Mouse (Mus musculus): ENCODE measurements at regions not wholly inside any gene's neighbourhood (a gene's known extent, or its start where the extent isn't known, plus 50 kb on each side); places are given as distances from the start of the nearest gene placed in this dataset.
A peak's percentile ranks its signal among the peaks of the same experiment; 100 is the strongest.

DNA sequence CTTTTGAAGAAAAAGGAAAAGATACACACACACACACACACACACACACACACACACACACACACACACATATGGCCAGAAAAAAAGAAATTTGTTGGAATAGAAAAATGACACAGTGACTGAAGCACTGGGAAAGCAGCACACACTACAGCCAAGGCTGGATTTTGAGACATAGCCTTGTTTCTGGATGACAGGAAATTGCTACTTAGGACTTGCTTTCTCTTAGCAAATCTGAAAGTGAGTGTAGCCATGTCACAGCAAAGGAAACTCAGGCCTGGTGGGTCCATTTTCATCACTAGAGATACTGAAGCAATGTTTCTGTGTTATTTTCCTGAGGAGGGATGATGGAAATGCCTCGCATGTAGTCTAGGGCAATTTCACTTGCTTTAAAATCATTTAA lies 271.3 kb upstream of the Gpc5 start:
- H3K4me2 ChIP-seq (ENCODE audit: low read length), result peak overlapping the region; percentile 12; the same call in 1 of the 2 replicates
- no peaks in the 10 kb centered on the region for H3K27me3 ChIP-seq (ENCODE audit: control insufficient read depth, insufficient read depth, low read length)
- no peak overlapping the region for H3K9ac ChIP-seq (ENCODE audit: low read length)
- H3K36me3 ChIP-seq (ENCODE audit: control insufficient read depth, insufficient read depth, low read length), result no peaks in the 10 kb centered on the region
- peak overlapping the region; percentile 8 to 40; a peak in 2 of 4 replicates for H3K27ac ChIP-seq (replicated peaks in 1 of 2; ENCODE audit: control insufficient read depth in 1 of 2, insufficient read depth in 1 of 2, low read depth in 2 of 2, low read length in 2 of 2)
- no peaks in the 10 kb centered on the region for H3K9me3 ChIP-seq (ENCODE audit: control insufficient read depth, low read length)
- WGBS, result 8% methylated on average over 1 of the region's 1 CpGs
- H3K4me1 ChIP-seq (ENCODE audit: control insufficient read depth in 2 of 2, insufficient read depth in 2 of 2, low read length in 2 of 2), result peaks cover 4 to 8% of the 10 kb centered on the region in 2 experiments
- H3K4me3 ChIP-seq (ENCODE audit: control insufficient read depth in 1 of 2, insufficient read depth in 1 of 2, low read depth in 1 of 2, low read length in 2 of 2), result no peak overlapping the region
- ATAC-seq (ENCODE audit: insufficient number of reproducible peaks, insufficient read depth, low FRiP score, low read depth), result no peak

DNA sequence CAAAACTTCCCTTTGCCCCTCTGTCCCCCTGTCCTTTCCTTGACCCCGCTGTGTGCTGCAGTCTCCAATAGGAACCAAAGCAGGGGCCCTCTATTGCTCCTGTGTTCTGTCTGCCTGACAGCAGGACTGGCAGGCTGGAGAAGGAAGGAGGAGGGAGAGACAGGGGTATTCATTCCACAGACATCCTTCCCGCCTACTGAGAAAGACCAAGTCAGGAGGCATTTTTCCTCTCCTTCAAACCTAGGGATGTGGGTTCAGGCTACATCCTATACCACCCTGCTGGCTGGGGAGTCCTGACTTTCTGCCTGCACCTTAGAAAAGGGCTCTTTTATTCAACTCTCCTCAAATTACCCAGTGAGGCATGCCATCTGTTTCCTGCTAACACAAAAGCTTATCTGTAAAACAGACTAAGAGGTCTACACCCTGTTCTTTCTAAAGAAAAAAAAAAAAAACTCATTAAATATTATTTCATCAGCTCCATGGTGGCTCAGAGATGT lies 270.9 kb upstream of the Gpc5 start:
- peak; percentile 64 for ATAC-seq (ENCODE audit: insufficient number of reproducible peaks, insufficient read depth, low FRiP score, low read depth)
- WGBS, result 3% methylated on average over 2 of the region's 2 CpGs

GRCm38 (mm10) chr14:114821672-114822071 lies 270.3 kb upstream of the Gpc5 start:
- Histone ChIP-seq H3K27ac (replicated peaks in 1 of 2; ENCODE audit: control insufficient read depth in 1 of 2, insufficient read depth in 1 of 2, low read depth in 2 of 2, low read length in 2 of 2) (no peak overlapping the region), H3K4me1 (ENCODE audit: control insufficient read depth in 2 of 2, insufficient read depth in 2 of 2, low read length in 2 of 2) (peaks cover 4 to 8% of the 10 kb centered on the region in 2 experiments)

More for the DNA sequence above, 270.9 kb upstream of the Gpc5 start:
- peak overlapping the region; percentile 26 to 40; a peak in 2 of 4 replicates for H3K27ac ChIP-seq (replicated peaks in 1 of 2; ENCODE audit: control insufficient read depth in 1 of 2, insufficient read depth in 1 of 2, low read depth in 2 of 2, low read length in 2 of 2)
- H3K4me3 ChIP-seq (ENCODE audit: control insufficient read depth in 1 of 2, insufficient read depth in 1 of 2, low read depth in 1 of 2, low read length in 2 of 2), result no peak overlapping the region
- no peaks in the 10 kb centered on the region for H3K36me3 ChIP-seq (ENCODE audit: control insufficient read depth, insufficient read depth, low read length)
- no peaks in the 10 kb centered on the region for H3K9me3 ChIP-seq (ENCODE audit: control insufficient read depth, low read length)
- H3K27me3 ChIP-seq (ENCODE audit: control insufficient read depth, insufficient read depth, low read length), result no peaks in the 10 kb centered on the region
- H3K4me2 ChIP-seq (ENCODE audit: low read length), result peak overlapping the region; percentile 12; the same call in 1 of the 2 replicates
- H3K9ac ChIP-seq (ENCODE audit: low read length), result no peak overlapping the region
- peaks cover 4 to 8% of the 10 kb centered on the region in 2 experiments for H3K4me1 ChIP-seq (ENCODE audit: control insufficient read depth in 2 of 2, insufficient read depth in 2 of 2, low read length in 2 of 2)

DNA sequence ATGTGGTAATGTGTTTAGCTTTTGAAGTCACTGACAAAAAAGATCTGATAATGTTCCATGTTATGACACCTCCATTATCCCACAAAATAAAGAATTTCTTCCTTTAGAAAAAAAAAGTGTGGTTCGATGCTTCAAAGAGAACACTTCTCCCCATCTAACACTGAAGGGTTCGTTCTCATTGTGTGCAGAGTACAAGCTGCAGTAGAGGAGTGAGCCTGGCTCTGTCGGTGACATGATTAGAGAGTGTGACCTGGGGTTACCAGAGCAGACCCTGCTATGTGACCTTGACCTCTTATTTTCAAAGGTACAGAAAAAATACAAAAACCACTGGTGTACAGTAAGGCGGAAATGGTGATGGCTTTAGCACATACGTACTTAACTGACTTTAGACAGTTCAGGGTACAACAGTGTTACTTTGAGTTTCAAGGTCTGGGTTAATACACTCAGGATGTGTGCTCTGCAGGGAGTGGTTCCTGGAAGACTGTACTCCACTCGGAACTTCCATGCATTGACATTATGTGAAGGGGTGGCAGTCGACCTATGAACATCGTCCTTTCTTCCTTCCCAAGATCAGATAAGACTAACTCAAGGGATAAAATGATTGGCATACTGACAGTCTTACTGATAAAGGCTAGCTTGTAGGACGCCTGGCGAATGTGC lies 265.2 kb upstream of the Gpc5 start:
- H3K4me2 ChIP-seq (ENCODE audit: low read length), result no peak overlapping the region
- 35% methylated on average over 10 of the region's 10 CpGs for WGBS
- no peak for ATAC-seq (ENCODE audit: insufficient number of reproducible peaks, insufficient read depth, low FRiP score, low read depth)

More at GRCm38 (mm10) chr14:114821672-114822071, 270.3 kb upstream of the Gpc5 start:
- 89% methylated on average over 5 of the region's 5 CpGs for WGBS
- no peak overlapping the region for H3K4me3 ChIP-seq (ENCODE audit: control insufficient read depth in 1 of 2, insufficient read depth in 1 of 2, low read depth in 1 of 2, low read length in 2 of 2)
- H3K9ac ChIP-seq (ENCODE audit: low read length), result no peak overlapping the region
- no peaks in the 10 kb centered on the region for H3K27me3 ChIP-seq (ENCODE audit: control insufficient read depth, insufficient read depth, low read length)
- H3K36me3 ChIP-seq (ENCODE audit: control insufficient read depth, insufficient read depth, low read length), result no peaks in the 10 kb centered on the region
- no peak for ATAC-seq (ENCODE audit: insufficient number of reproducible peaks, insufficient read depth, low FRiP score, low read depth)
- no peaks in the 10 kb centered on the region for H3K9me3 ChIP-seq (ENCODE audit: control insufficient read depth, low read length)
- no peak overlapping the region for H3K4me2 ChIP-seq (ENCODE audit: low read length)

GRCm38 (mm10) chr14:114829310-114829709 lies 262.7 kb upstream of the Gpc5 start:
- no peak for ATAC-seq (ENCODE audit: insufficient number of reproducible peaks, insufficient read depth, low FRiP score, low read depth)

More for the DNA sequence above, 265.2 kb upstream of the Gpc5 start:
- Histone ChIP-seq H3K36me3 (ENCODE audit: control insufficient read depth, insufficient read depth, low read length) (no peaks in the 10 kb centered on the region), H3K27ac (replicated peaks in 1 of 2; ENCODE audit: control insufficient read depth in 1 of 2, insufficient read depth in 1 of 2, low read depth in 2 of 2, low read length in 2 of 2) (no peak overlapping the region), H3K9ac (ENCODE audit: low read length) (no peak overlapping the region), H3K9me3 (ENCODE audit: control insufficient read depth, low read length) (no peaks in the 10 kb centered on the region), H3K4me3 (ENCODE audit: control insufficient read depth in 1 of 2, insufficient read depth in 1 of 2, low read depth in 1 of 2, low read length in 2 of 2) (no peak overlapping the region), H3K27me3 (ENCODE audit: control insufficient read depth, insufficient read depth, low read length) (no peaks in the 10 kb centered on the region), H3K4me1 (ENCODE audit: control insufficient read depth in 2 of 2, insufficient read depth in 2 of 2, low read length in 2 of 2) (no peaks in the 10 kb centered on the region)

DNA sequence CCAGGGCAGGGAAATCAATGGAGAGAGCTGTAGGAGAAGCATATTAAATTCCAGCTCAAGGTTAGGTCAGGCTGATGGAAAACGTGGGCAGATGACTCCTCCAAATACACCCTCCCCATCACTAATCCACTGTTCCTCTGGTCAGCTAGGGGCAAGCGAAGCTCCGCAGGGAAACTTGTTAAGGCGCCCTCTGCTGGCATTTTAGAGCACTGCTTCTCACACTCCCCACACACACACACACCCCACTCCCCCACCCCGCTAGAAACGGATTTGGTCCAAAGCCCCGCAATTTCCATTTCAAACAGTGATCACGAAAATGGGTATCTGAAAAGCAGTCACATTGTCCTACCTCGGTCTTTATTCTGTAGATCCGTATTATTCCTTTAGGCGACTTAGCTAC lies 259.0 kb upstream of the Gpc5 start:
- no peak overlapping the region for H3K4me3 ChIP-seq (ENCODE audit: control insufficient read depth in 1 of 2, insufficient read depth in 1 of 2, low read depth in 1 of 2, low read length in 2 of 2)
- H3K27me3 ChIP-seq (ENCODE audit: control insufficient read depth, insufficient read depth, low read length), result no peaks in the 10 kb centered on the region
- H3K9ac ChIP-seq (ENCODE audit: low read length), result no peak overlapping the region
- no peaks in the 10 kb centered on the region for H3K36me3 ChIP-seq (ENCODE audit: control insufficient read depth, insufficient read depth, low read length)
- peak overlapping the region; percentile 56 for H3K4me2 ChIP-seq (ENCODE audit: low read length)
- no peak overlapping the region for H3K27ac ChIP-seq (replicated peaks in 1 of 2; ENCODE audit: control insufficient read depth in 1 of 2, insufficient read depth in 1 of 2, low read depth in 2 of 2, low read length in 2 of 2)
- peaks cover 0 to 4% of the 10 kb centered on the region in 2 experiments; a peak in 2 of 4 replicates for H3K4me1 ChIP-seq (ENCODE audit: control insufficient read depth in 2 of 2, insufficient read depth in 2 of 2, low read length in 2 of 2)
- ATAC-seq (ENCODE audit: insufficient number of reproducible peaks, insufficient read depth, low FRiP score, low read depth), result no peak
- 58% methylated on average over 11 of the region's 11 CpGs for WGBS
- no peaks in the 10 kb centered on the region for H3K9me3 ChIP-seq (ENCODE audit: control insufficient read depth, low read length)

More at GRCm38 (mm10) chr14:114829310-114829709, 262.7 kb upstream of the Gpc5 start:
- Histone ChIP-seq H3K4me2 (ENCODE audit: low read length) (no peak overlapping the region), H3K4me1 (ENCODE audit: control insufficient read depth in 2 of 2, insufficient read depth in 2 of 2, low read length in 2 of 2) (peaks cover 0 to 4% of the 10 kb centered on the region in 2 experiments; a peak in 2 of 4 replicates), H3K9ac (ENCODE audit: low read length) (no peak overlapping the region), H3K4me3 (ENCODE audit: control insufficient read depth in 1 of 2, insufficient read depth in 1 of 2, low read depth in 1 of 2, low read length in 2 of 2) (no peak overlapping the region), H3K27me3 (ENCODE audit: control insufficient read depth, insufficient read depth, low read length) (no peaks in the 10 kb centered on the region), H3K36me3 (ENCODE audit: control insufficient read depth, insufficient read depth, low read length) (no peaks in the 10 kb centered on the region), H3K9me3 (ENCODE audit: control insufficient read depth, low read length) (no peaks in the 10 kb centered on the region), H3K27ac (replicated peaks in 1 of 2; ENCODE audit: control insufficient read depth in 1 of 2, insufficient read depth in 1 of 2, low read depth in 2 of 2, low read length in 2 of 2) (no peak overlapping the region)
- WGBS, result 42% methylated on average over 2 of the region's 2 CpGs

GRCm38 (mm10) chr14:114836723-114837349 lies 255.2 kb upstream of the Gpc5 start:
- H3K4me2 ChIP-seq (ENCODE audit: low read length), result no peak overlapping the region
- no peaks in the 10 kb centered on the region for H3K36me3 ChIP-seq (ENCODE audit: control insufficient read depth, insufficient read depth, low read length)
- no peak for ATAC-seq (ENCODE audit: insufficient number of reproducible peaks, insufficient read depth, low FRiP score, low read depth)
- no peaks in the 10 kb centered on the region for H3K9me3 ChIP-seq (ENCODE audit: control insufficient read depth, low read length)
- H3K9ac ChIP-seq (ENCODE audit: low read length), result no peak overlapping the region
- no peaks in the 10 kb centered on the region for H3K27me3 ChIP-seq (ENCODE audit: control insufficient read depth, insufficient read depth, low read length)
- no peak overlapping the region for H3K4me3 ChIP-seq (ENCODE audit: control insufficient read depth in 1 of 2, insufficient read depth in 1 of 2, low read depth in 1 of 2, low read length in 2 of 2)
- 75% methylated on average over 3 of the region's 3 CpGs for whole genome bisulfite sequencing
- H3K27ac ChIP-seq (replicated peaks in 1 of 2; ENCODE audit: control insufficient read depth in 1 of 2, insufficient read depth in 1 of 2, low read depth in 2 of 2, low read length in 2 of 2), result no peak overlapping the region
- H3K4me1 ChIP-seq (ENCODE audit: control insufficient read depth in 2 of 2, insufficient read depth in 2 of 2, low read length in 2 of 2), result peaks cover 0 to 4% of the 10 kb centered on the region in 2 experiments; a peak in 2 of 4 replicates
